Mouse (Mus musculus): ENCODE data around the gene Capzb.

DNA sequence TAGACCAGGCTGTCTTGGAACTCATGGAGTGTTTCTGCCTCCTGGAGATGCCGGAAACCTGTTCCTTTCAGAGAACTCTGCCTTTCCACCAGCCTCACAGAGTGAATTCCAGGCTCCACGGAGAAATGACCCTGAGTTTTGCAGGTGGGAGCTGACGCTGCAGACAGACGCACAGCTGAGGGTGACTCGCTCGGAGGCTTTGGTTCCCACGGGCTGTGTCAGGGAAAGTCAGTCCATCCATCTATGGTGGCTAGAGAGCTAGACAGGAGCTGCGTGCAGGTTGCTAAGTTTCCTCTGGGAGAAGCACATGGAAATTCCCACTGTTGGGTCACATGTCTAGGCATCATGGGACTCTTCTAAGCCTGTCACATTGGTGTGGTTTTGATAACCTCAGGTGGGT is 38.5 kb downstream of the Capzb start:
- TF ChIP-seq EP300 (IDR thresholded peaks at IDR 0.05; ENCODE audit: low read length) = no peak
- no peak for TF ChIP-seq MEF2A (IDR thresholded peaks at IDR 0.05; ENCODE audit: borderline replicate concordance, low read depth, low read length)
- no peak for TF ChIP-seq MAFK (IDR thresholded peaks at IDR 0.05; ENCODE audit: insufficient replicate concordance, low read length)
